In genomic region chr4:46790609-46791267, GRCm38 (mm10) we compare ENCODE assay signal across 26 mouse cellular contexts.
DNase-seq lines count a peak whose midpoint lies in the region; ATAC-seq and TF ChIP-seq lines count a peak whose summit lies in the region.
"Had no signal": no experiment of that assay in that cellular context is flagged by ENCODE, and none has a peak within 500 bp of the region (broad histone marks: within the 10 kb centered on the region; RNA-seq: fewer than 3 reads in every experiment).

No protein-coding gene starts in this region.

- DNase-seq in hindbrain, embryonic 10.5 days (ENCODE audit: low spot score): peak; percentile 13
- no peak for DNase-seq in left cerebral cortex, adult 2 months (ENCODE audit: extremely low spot score in 1 of 2, low spot score in 2 of 2)
- DNase-seq in left cerebral cortex, adult 18-20 months (ENCODE audit: low spot score in 2 of 2): no peak
- peak; percentile 55 for DNase-seq in embryo, embryonic 10.5 days (ENCODE audit: low spot score)
- peak; percentile 61 for DNase-seq in embryonic facial prominence, embryonic 14.5 days (ENCODE audit: low spot score)
- no peak for DNase-seq in urinary bladder, postnatal 25 days (ENCODE audit: low spot score)
- no peak for DNase-seq in left cerebral cortex, postnatal 25 days (ENCODE audit: low spot score in 2 of 2)
- DNase-seq: adrenal gland, postnatal 14 days; cerebellum, adult 2 months; cerebellum, postnatal 25 days; gastrocnemius, adult 2 months; heart, adult 11 months; lung, adult 2 months; lung, postnatal 36 days; right cerebral cortex, postnatal 14 days; spleen, adult 18-20 months had no signal

- no peak for TF ChIP-seq CTCF in left cerebral cortex, adult 2 months (IDR thresholded peaks at IDR 0.05)

- H3K4me2 ChIP-seq in hindbrain, embryonic 12.5 days (replicated peaks): no peak overlapping the region
- H3K4me2 ChIP-seq in embryonic facial prominence, embryonic 14.5 days (ENCODE audit: low read depth, low read length): no peak overlapping the region
- H3K4me2 ChIP-seq: embryonic facial prominence, embryonic 13.5 days; heart, embryonic 11.5 days; limb, embryonic 13.5 days; liver, embryonic 12.5 days had no signal

- no peak overlapping the region for H3K27ac ChIP-seq in hindbrain, embryonic 10.5 days
- H3K27ac ChIP-seq in hindbrain, embryonic 12.5 days: no peak overlapping the region
- peak overlapping the region; percentile 45; the same call in 1 of the 2 replicates for H3K27ac ChIP-seq in left cerebral cortex, adult 2 months
- no peak overlapping the region for H3K27ac ChIP-seq in embryonic facial prominence, embryonic 14.5 days (replicated peaks; ENCODE audit: low read depth, low read length)
- H3K27ac ChIP-seq: embryonic facial prominence, embryonic 13.5 days; hindbrain, postnatal 0 days; layer of hippocampus, adult 2 months; limb, embryonic 13.5 days; liver, embryonic 12.5 days had no signal

- H3K36me3 ChIP-seq in hindbrain, embryonic 10.5 days: no peaks in the 10 kb centered on the region
- H3K36me3 ChIP-seq in hindbrain, embryonic 12.5 days: no peaks in the 10 kb centered on the region
- no peaks in the 10 kb centered on the region for H3K36me3 ChIP-seq in embryonic facial prominence, embryonic 14.5 days (ENCODE audit: control insufficient read depth, insufficient read depth, low read length)
- H3K36me3 ChIP-seq: embryonic facial prominence, embryonic 13.5 days; limb, embryonic 13.5 days; liver, embryonic 12.5 days had no signal

- H3K9me3 ChIP-seq in hindbrain, embryonic 10.5 days: no peaks in the 10 kb centered on the region
- H3K9me3 ChIP-seq in hindbrain, embryonic 12.5 days (replicated peaks): no peaks in the 10 kb centered on the region
- no peaks in the 10 kb centered on the region for H3K9me3 ChIP-seq in embryonic facial prominence, embryonic 14.5 days (ENCODE audit: control insufficient read depth, low read length)
- H3K9me3 ChIP-seq: embryonic facial prominence, embryonic 13.5 days; limb, embryonic 13.5 days; liver, embryonic 12.5 days; megakaryocyte, embryonic 14.5 days had no signal

- peaks cover 15% of the 10 kb centered on the region for H3K4me1 ChIP-seq in hindbrain, embryonic 10.5 days (replicated peaks)
- peaks cover 6% of the 10 kb centered on the region; the same call in 1 of the 2 replicates for H3K4me1 ChIP-seq in hindbrain, embryonic 12.5 days
- no peaks in the 10 kb centered on the region for H3K4me1 ChIP-seq in embryonic facial prominence, embryonic 14.5 days (ENCODE audit: control insufficient read depth, insufficient read depth, low read length)
- H3K4me1 ChIP-seq: embryonic facial prominence, embryonic 13.5 days had no signal

- H3K27me3 ChIP-seq in hindbrain, embryonic 10.5 days (ENCODE audit: insufficient read depth, poor library complexity, severe bottlenecking): no peaks in the 10 kb centered on the region
- H3K27me3 ChIP-seq in hindbrain, embryonic 12.5 days: no peaks in the 10 kb centered on the region
- no peaks in the 10 kb centered on the region for H3K27me3 ChIP-seq in embryonic facial prominence, embryonic 14.5 days (replicated peaks; ENCODE audit: control insufficient read depth, insufficient read depth, low read length)
- H3K27me3 ChIP-seq: embryonic facial prominence, embryonic 13.5 days; limb, embryonic 13.5 days; liver, embryonic 12.5 days had no signal

- 63% methylated on average over 9 of the region's 9 CpGs for WGBS in hindbrain, embryonic 10.5 days
- 66% methylated on average over 9 of the region's 9 CpGs for WGBS in hindbrain, embryonic 12.5 days
- WGBS in embryonic facial prominence, embryonic 14.5 days: 38% methylated on average over 9 of the region's 9 CpGs

- intact Hi-C loops in left cerebral cortex, adult 2 months (cut with DNase I): no loop called here
- intact Hi-C loops in left cerebral cortex, postnatal 25 days (cut with DNase I): loop anchor here (5.0 kb wide), 1 partner anchor 82 kb away; no protein-coding TSS in a partner anchor

- H3K9ac ChIP-seq in hindbrain, embryonic 12.5 days: no peak overlapping the region
- no peak overlapping the region for H3K9ac ChIP-seq in embryonic facial prominence, embryonic 14.5 days (ENCODE audit: low read depth, low read length)
- H3K9ac ChIP-seq: embryonic facial prominence, embryonic 13.5 days; limb, embryonic 13.5 days; liver, embryonic 12.5 days had no signal

- no peak overlapping the region for H3K4me3 ChIP-seq in hindbrain, embryonic 10.5 days
- no peak overlapping the region for H3K4me3 ChIP-seq in hindbrain, embryonic 12.5 days
- H3K4me3 ChIP-seq in left cerebral cortex, adult 2 months: no peak overlapping the region
- no peak overlapping the region for H3K4me3 ChIP-seq in embryonic facial prominence, embryonic 14.5 days (ENCODE audit: low read depth, low read length)
- H3K4me3 ChIP-seq: embryonic facial prominence, embryonic 13.5 days; gastrocnemius, adult 2 months; layer of hippocampus, adult 2 months; limb, embryonic 13.5 days; liver, embryonic 12.5 days had no signal

- no peak for ATAC-seq in hindbrain, embryonic 12.5 days (ENCODE audit: low FRiP score)
- no peak for ATAC-seq in embryonic facial prominence, embryonic 14.5 days (ENCODE audit: low read depth)
- ATAC-seq: forebrain, embryonic 14.5 days; hindbrain, postnatal 0 days; intestine, postnatal 0 days; liver, embryonic 12.5 days had no signal

Comparison
In these comparisons a context has a peak if more than half of its experiments do, and no peak if none do; other contexts are left out.
1. DNase-seq: peak in hindbrain, embryonic 10.5 days (single experiment), embryo, embryonic 10.5 days (single experiment) and embryonic facial prominence, embryonic 14.5 days (single experiment); none in left cerebral cortex, adult 2 months (0 of 2), left cerebral cortex, adult 18-20 months (0 of 2), urinary bladder, postnatal 25 days (single experiment) and left cerebral cortex, postnatal 25 days (0 of 2).